Mouse (Mus musculus): ENCODE data around the gene Usp7. TPM values are rescaled to one million over a fixed set of nuclear protein-coding genes. Genes with fewer than 3 reads are reported as not detected.

The Usp7 gene
- polyA plus RNA-seq, 1 experiment from 2014 or later = 29.6 TPM

DNA sequence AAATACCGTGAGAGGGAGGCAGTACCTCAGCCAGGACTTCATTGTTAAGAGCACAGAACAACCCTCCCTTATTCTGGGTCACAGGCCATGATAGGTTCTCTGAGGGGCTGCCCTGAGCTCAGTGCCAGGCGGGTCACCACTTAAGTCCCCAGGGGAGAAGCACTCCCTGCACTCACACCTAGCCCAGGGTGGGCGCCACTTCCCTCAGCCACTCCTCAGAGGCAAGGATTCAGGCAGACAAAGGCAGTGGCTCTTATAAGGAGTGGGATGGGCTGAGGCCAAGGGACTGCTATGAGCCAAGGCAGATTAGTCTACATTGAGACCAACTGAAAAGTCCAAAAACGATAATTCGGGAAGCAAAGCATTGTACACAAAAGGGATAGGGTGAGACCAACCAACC lies 126.7 kb downstream of the Usp7 start:
- Histone ChIP-seq H3K9me3 (replicated peaks) (no peaks in the 10 kb centered on the region), H3K4me3 (no peak overlapping the region), H3K4me1 (peaks cover 42% of the 10 kb centered on the region), H3K4me2 (no peak overlapping the region), H3K27ac (no peak overlapping the region), H3K9ac (no peak overlapping the region), H3K27me3 (no peaks in the 10 kb centered on the region), H3K36me3 (ENCODE audit: poor library complexity, severe bottlenecking) (peaks cover 49% of the 10 kb centered on the region)
- no peak for ATAC-seq
- WGBS = 77% methylated on average over 5 of the region's 5 CpGs

DNA sequence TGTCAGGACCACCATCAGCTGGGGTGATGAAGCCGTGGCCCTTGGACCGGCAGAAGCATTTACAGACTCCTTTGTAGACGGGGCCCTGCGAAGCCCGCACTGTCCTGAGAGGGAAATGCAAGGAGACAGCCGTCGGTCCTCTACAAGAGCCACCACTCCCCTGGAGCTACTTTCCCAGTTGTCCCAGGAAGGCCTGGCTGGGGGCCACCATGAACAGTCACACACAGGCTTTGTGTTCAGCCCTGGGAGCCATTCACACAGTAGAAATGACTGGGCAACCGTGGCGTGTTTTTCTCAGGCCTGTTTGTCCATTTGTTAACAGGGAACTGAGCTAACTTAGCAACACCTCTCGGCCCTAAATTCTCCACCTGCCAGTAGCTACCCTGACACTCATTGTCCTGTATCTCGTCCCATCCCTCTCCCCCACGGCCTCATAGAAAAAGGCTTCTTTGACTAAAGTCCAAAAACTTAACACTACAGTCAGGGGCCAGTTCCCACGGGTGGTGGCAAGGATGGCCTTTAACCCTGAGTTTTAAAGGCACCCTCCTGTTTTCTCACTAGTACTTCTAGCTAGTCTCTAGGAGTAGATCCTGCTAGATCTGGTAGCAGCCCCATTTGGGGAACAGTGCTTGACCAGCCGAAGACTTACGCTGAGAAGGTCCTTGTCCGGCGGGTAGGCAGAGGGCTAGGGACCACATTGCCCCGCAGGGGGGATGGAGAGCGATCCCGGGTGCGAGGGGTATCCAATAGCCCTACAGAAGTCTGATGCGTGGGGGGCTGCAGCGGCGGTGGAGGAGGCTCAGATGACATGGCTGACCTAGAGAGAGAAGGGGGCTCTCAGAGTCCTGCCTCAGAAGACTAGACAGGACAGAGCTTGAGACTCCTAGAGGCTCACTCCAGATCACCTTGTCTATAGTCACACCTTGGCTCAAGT lies 128.2 kb downstream of the Usp7 start:
- peaks cover 27% of the 10 kb centered on the region for H3K4me1 ChIP-seq
- no peak overlapping the region for H3K4me2 ChIP-seq
- 84% methylated on average over 24 of the region's 24 CpGs for WGBS
- H3K9ac ChIP-seq = no peak overlapping the region
- ATAC-seq = no peak
- no peaks in the 10 kb centered on the region for H3K9me3 ChIP-seq (replicated peaks)
- no peaks in the 10 kb centered on the region for H3K27me3 ChIP-seq
- peaks cover 64% of the 10 kb centered on the region for H3K36me3 ChIP-seq (ENCODE audit: poor library complexity, severe bottlenecking)
- no peak overlapping the region for H3K27ac ChIP-seq
- no peak overlapping the region for H3K4me3 ChIP-seq

DNA sequence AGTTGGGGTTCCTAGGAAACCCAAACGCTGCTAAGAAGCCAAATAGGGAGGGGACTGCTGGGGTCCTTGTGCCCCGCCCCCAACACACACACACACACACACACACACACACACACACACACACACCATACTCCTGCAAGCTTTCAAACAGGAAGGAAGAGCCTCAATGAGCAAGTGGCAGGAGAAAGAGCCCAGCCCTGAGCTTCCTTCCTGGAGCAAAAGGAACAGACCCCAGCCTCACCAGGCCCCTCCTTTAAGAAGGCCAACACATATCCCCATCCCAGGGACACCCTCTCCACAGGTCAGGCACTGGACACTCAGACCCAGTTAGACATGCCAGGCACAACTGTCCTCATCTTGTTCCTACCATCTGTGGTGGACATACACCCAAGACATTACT lies 129.1 kb downstream of the Usp7 start:
- Histone ChIP-seq H3K27ac (no peak overlapping the region), H3K4me1 (peaks cover 19% of the 10 kb centered on the region), H3K36me3 (ENCODE audit: poor library complexity, severe bottlenecking) (peaks cover 72% of the 10 kb centered on the region), H3K9me3 (replicated peaks) (no peaks in the 10 kb centered on the region), H3K9ac (no peak overlapping the region), H3K4me3 (no peak overlapping the region), H3K27me3 (no peaks in the 10 kb centered on the region), H3K4me2 (no peak overlapping the region)
- WGBS = 85% methylated on average over 2 of the region's 2 CpGs
- ATAC-seq = no peak

- peaks cover 86% of the 10 kb centered on the region for H3K36me3 ChIP-seq (ENCODE audit: poor library complexity, severe bottlenecking)
- WGBS = 78% methylated on average over 4 of the region's 4 CpGs
These were observed 133.3 kb downstream of the Usp7 start for GRCm38 (mm10) chr16:8658764-8659163.

GRCm38 (mm10) chr16:8658349-8658748 lies 133.8 kb downstream of the Usp7 start:
- Histone ChIP-seq H3K9me3 (replicated peaks) (no peaks in the 10 kb centered on the region), H3K27me3 (no peaks in the 10 kb centered on the region), H3K4me2 (no peak overlapping the region), H3K27ac (no peak overlapping the region), H3K9ac (no peak overlapping the region), H3K36me3 (ENCODE audit: poor library complexity, severe bottlenecking) (peaks cover 86% of the 10 kb centered on the region), H3K4me3 (no peak overlapping the region), H3K4me1 (no peaks in the 10 kb centered on the region)
- WGBS = 80% methylated on average over 4 of the region's 4 CpGs
- ATAC-seq = no peak

More at GRCm38 (mm10) chr16:8658764-8659163, 133.3 kb downstream of the Usp7 start:
- H3K27me3 ChIP-seq = no peaks in the 10 kb centered on the region
- no peak overlapping the region for H3K4me3 ChIP-seq
- no peak overlapping the region for H3K4me2 ChIP-seq
- ATAC-seq = no peak
- H3K9ac ChIP-seq = no peak overlapping the region
- no peaks in the 10 kb centered on the region for H3K4me1 ChIP-seq
- H3K27ac ChIP-seq = no peak overlapping the region
- no peaks in the 10 kb centered on the region for H3K9me3 ChIP-seq (replicated peaks)

GRCm38 (mm10) chr16:8656256-8656655 lies 135.9 kb downstream of the Usp7 start:
- Histone ChIP-seq H3K9me3 (replicated peaks) (no peaks in the 10 kb centered on the region), H3K4me3 (no peak overlapping the region), H3K36me3 (ENCODE audit: poor library complexity, severe bottlenecking) (peaks cover 84% of the 10 kb centered on the region), H3K27me3 (no peaks in the 10 kb centered on the region), H3K4me1 (no peaks in the 10 kb centered on the region), H3K4me2 (no peak overlapping the region), H3K27ac (no peak overlapping the region), H3K9ac (no peak overlapping the region)
- ATAC-seq = no peak
- WGBS = 89% methylated on average over 2 of the region's 2 CpGs

DNA sequence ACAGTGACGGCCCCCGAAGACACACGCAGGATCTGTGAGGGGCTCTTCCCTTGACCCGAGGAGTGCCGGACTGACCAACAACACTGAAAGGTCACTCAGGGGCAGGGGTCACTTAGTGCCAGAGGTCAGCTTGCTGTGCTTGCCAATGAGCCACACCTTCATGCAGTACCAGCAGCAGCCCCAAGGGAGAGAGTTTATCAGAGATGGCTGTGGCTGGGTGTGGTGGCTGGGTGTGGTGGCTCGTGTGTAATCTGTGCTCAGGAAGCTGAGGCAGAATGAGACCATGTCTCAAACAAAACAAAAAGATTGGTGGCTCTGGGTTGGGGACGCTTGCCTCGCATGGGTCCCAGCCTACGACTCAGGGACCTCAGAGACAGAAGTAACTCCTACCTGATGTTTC lies 136.5 kb downstream of the Usp7 start:
- H3K4me2 ChIP-seq = no peak overlapping the region
- H3K4me3 ChIP-seq = no peak overlapping the region
- H3K9ac ChIP-seq = no peak overlapping the region
- no peaks in the 10 kb centered on the region for H3K9me3 ChIP-seq (replicated peaks)
- H3K4me1 ChIP-seq = no peaks in the 10 kb centered on the region
- no peak for ATAC-seq
- H3K27me3 ChIP-seq = no peaks in the 10 kb centered on the region
- H3K27ac ChIP-seq = no peak overlapping the region
- peaks cover 85% of the 10 kb centered on the region for H3K36me3 ChIP-seq (ENCODE audit: poor library complexity, severe bottlenecking)
- WGBS = 93% methylated on average over 9 of the region's 9 CpGs

GRCm38 (mm10) chr16:8655108-8655507 lies 137.0 kb downstream of the Usp7 start:
- H3K4me1 ChIP-seq = no peaks in the 10 kb centered on the region
- no peak overlapping the region for H3K4me3 ChIP-seq
- WGBS = 89% methylated on average over 6 of the region's 6 CpGs
- H3K9ac ChIP-seq = no peak overlapping the region
- no peaks in the 10 kb centered on the region for H3K27me3 ChIP-seq
- H3K27ac ChIP-seq = no peak overlapping the region
- H3K4me2 ChIP-seq = no peak overlapping the region
- ATAC-seq = no peak
- no peaks in the 10 kb centered on the region for H3K9me3 ChIP-seq (replicated peaks)
- peaks cover 84% of the 10 kb centered on the region for H3K36me3 ChIP-seq (ENCODE audit: poor library complexity, severe bottlenecking)

DNA sequence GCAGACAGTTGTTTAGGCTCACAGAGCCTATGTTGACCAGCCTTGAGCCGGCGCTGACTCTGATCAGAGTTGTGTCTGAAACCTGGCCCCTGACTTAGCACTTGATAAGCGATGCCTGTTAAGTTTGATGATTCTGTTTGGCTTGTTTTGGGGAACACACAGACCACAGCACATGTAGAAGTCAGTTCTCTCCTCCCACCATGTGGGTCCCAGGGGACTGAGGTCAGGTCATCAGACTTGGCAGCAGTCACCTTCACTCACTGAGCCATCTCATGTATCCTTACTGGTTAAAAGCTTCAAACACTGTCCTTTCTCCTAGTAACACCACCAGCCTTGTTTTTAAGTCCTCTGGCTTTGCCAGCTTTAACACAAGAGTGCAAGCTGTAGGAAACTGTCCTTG lies 142.1 kb downstream of the Usp7 start:
- Histone ChIP-seq H3K9me3 (replicated peaks) (no peaks in the 10 kb centered on the region), H3K27ac (no peak overlapping the region), H3K9ac (no peak overlapping the region), H3K36me3 (ENCODE audit: poor library complexity, severe bottlenecking) (peaks cover 84% of the 10 kb centered on the region), H3K27me3 (no peaks in the 10 kb centered on the region), H3K4me1 (no peaks in the 10 kb centered on the region), H3K4me2 (no peak overlapping the region), H3K4me3 (no peak overlapping the region)
- no peak for ATAC-seq
- WGBS = 100% methylated on average over 3 of the region's 3 CpGs

- WGBS = 84% methylated on average over 6 of the region's 6 CpGs
These were observed 146.6 kb downstream of the Usp7 start for GRCm38 (mm10) chr16:8645546-8645945.

GRCm38 (mm10) chr16:8643855-8644254 lies 148.3 kb downstream of the Usp7 start:
- peaks cover 5% of the 10 kb centered on the region for H3K4me1 ChIP-seq
- no peak overlapping the region for H3K4me3 ChIP-seq
- no peaks in the 10 kb centered on the region for H3K27me3 ChIP-seq
- H3K36me3 ChIP-seq (ENCODE audit: poor library complexity, severe bottlenecking) = peaks cover 66% of the 10 kb centered on the region
- no peak overlapping the region for H3K27ac ChIP-seq
- H3K9me3 ChIP-seq (replicated peaks) = no peaks in the 10 kb centered on the region
- H3K4me2 ChIP-seq = no peak overlapping the region
- ATAC-seq = peak; percentile 79
- WGBS = 73% methylated on average over 2 of the region's 2 CpGs
- no peak overlapping the region for H3K9ac ChIP-seq

More at GRCm38 (mm10) chr16:8645546-8645945, 146.6 kb downstream of the Usp7 start:
- no peak overlapping the region for H3K4me2 ChIP-seq
- peaks cover 82% of the 10 kb centered on the region for H3K36me3 ChIP-seq (ENCODE audit: poor library complexity, severe bottlenecking)
- ATAC-seq = no peak
- H3K27ac ChIP-seq = no peak overlapping the region
- H3K9ac ChIP-seq = no peak overlapping the region
- H3K9me3 ChIP-seq (replicated peaks) = no peaks in the 10 kb centered on the region
- no peaks in the 10 kb centered on the region for H3K4me1 ChIP-seq
- no peaks in the 10 kb centered on the region for H3K27me3 ChIP-seq
- H3K4me3 ChIP-seq = no peak overlapping the region

Data from forebrain, embryonic 13.5 days (tissue).